ENCODE assay signal across 21 mouse cellular contexts in the genomic region with DNA sequence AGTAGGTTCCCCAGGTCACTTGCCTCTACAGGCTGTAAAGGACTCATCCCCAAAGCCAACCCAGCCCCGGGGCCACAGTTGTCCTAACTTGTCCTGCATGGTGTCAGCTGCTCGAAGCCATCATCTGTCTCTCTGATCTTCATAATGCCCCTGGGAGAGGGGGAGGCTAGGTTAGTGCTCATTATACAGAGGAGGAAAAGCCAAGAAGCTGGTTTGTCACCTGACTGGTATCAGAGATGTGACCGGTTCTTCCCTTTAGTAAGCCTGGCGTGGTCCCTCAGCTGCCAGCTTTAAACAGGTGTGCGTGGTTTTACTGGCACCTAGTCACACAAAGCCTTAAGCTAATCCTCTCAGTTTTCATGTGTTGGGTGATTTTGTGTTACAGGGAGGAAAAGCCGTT. TPM values are rescaled to one million over a fixed set of nuclear protein-coding genes. Genes with fewer than 3 reads are reported as not detected.
A peak's percentile ranks its signal among the peaks of the same experiment; 100 is the strongest.
DNase-seq lines count a peak whose midpoint lies in the region; ATAC-seq and TF ChIP-seq lines count a peak whose summit lies in the region.
"Had no signal": no experiment of that assay in that cellular context is flagged by ENCODE, and none has a peak within 500 bp of the region (broad histone marks: within the 10 kb centered on the region; RNA-seq: fewer than 3 reads in every experiment).

No protein-coding gene starts in this region.

- no peak overlapping the region for H3K4me3 ChIP-seq in limb, embryonic 13.5 days
- no peak overlapping the region for H3K4me3 ChIP-seq in limb, embryonic 10.5 days
- no peak overlapping the region for H3K4me3 ChIP-seq in embryonic facial prominence, embryonic 15.5 days (replicated peaks)
- H3K4me3 ChIP-seq in myocyte = no peak overlapping the region
- no peak overlapping the region for H3K4me3 ChIP-seq in heart, embryonic 12.5 days
- H3K4me3 ChIP-seq: embryonic facial prominence, embryonic 12.5 days; forebrain, embryonic 10.5 days; forebrain, embryonic 13.5 days; heart, embryonic 13.5 days; hindbrain, embryonic 12.5 days; hindbrain, embryonic 15.5 days had no signal

- no peak for TF ChIP-seq POLR2A in myocyte (IDR thresholded peaks at IDR 0.05; ENCODE audit: insufficient read length, low read depth)

- no peaks in the 10 kb centered on the region for H3K9me3 ChIP-seq in limb, embryonic 13.5 days
- H3K9me3 ChIP-seq in limb, embryonic 10.5 days (replicated peaks) = no peaks in the 10 kb centered on the region
- no peaks in the 10 kb centered on the region for H3K9me3 ChIP-seq in embryonic facial prominence, embryonic 15.5 days (replicated peaks)
- H3K9me3 ChIP-seq in heart, embryonic 12.5 days (replicated peaks) = no peaks in the 10 kb centered on the region
- H3K9me3 ChIP-seq: embryonic facial prominence, embryonic 12.5 days; forebrain, embryonic 10.5 days; forebrain, embryonic 13.5 days; heart, embryonic 13.5 days; hindbrain, embryonic 12.5 days; hindbrain, embryonic 15.5 days had no signal

- H3K4me1 ChIP-seq in limb, embryonic 13.5 days = peaks cover 10% of the 10 kb centered on the region; the same call in 1 of the 2 replicates
- H3K4me1 ChIP-seq in limb, embryonic 10.5 days = peaks cover 6% of the 10 kb centered on the region; the same call in 1 of the 2 replicates
- peaks cover 10% of the 10 kb centered on the region for H3K4me1 ChIP-seq in embryonic facial prominence, embryonic 15.5 days
- H3K4me1 ChIP-seq in heart, embryonic 12.5 days (replicated peaks) = peaks cover 5% of the 10 kb centered on the region
- H3K4me1 ChIP-seq: embryonic facial prominence, embryonic 12.5 days had no signal

- WGBS in limb, embryonic 13.5 days = 77% methylated on average over 6 of the region's 6 CpGs
- WGBS in limb, embryonic 10.5 days = 89% methylated on average over 6 of the region's 6 CpGs
- 60% methylated on average over 6 of the region's 6 CpGs for WGBS in embryonic facial prominence, embryonic 15.5 days
- WGBS in heart, embryonic 12.5 days = 87% methylated on average over 6 of the region's 6 CpGs

- DNase-seq in limb, embryonic 10.5 days (ENCODE audit: low spot score) = no peak
- DNase-seq in right cerebral cortex, postnatal 4 days = no peak
- DNase-seq: adrenal gland, postnatal 10 days; adrenal gland, postnatal 36 days; cerebellum, adult 18-20 months; cerebellum, adult 9-10 months; cerebellum, postnatal 14 days; gastrocnemius, postnatal 25 days; heart, adult 18-20 months had no signal

- H3K36me3 ChIP-seq in limb, embryonic 13.5 days = peaks cover 81% of the 10 kb centered on the region
- H3K36me3 ChIP-seq in limb, embryonic 10.5 days = peaks cover 92% of the 10 kb centered on the region
- H3K36me3 ChIP-seq in embryonic facial prominence, embryonic 15.5 days = peaks cover 39% of the 10 kb centered on the region
- H3K36me3 ChIP-seq in myocyte (ENCODE audit: control insufficient read depth, insufficient read depth) = peaks cover 57% of the 10 kb centered on the region
- 0 out of 2 replicates have a peak, but pooled peaks cover 3% of the 10 kb centered on the region for H3K36me3 ChIP-seq in heart, embryonic 12.5 days

- H3K4me2 ChIP-seq in limb, embryonic 13.5 days (replicated peaks) = no peak overlapping the region
- no peak overlapping the region for H3K4me2 ChIP-seq in embryonic facial prominence, embryonic 15.5 days (replicated peaks)
- peak overlapping the region; percentile 39 for H3K4me2 ChIP-seq in myocyte (ENCODE audit: low read depth)
- no peak overlapping the region for H3K4me2 ChIP-seq in heart, embryonic 12.5 days
- H3K4me2 ChIP-seq: embryonic facial prominence, embryonic 12.5 days; forebrain, embryonic 13.5 days; heart, embryonic 13.5 days; hindbrain, embryonic 12.5 days; hindbrain, embryonic 15.5 days had no signal

- peak; percentile 26; the same call in 1 of the 2 replicates for ATAC-seq in limb, embryonic 13.5 days (ENCODE audit: low FRiP score, low read depth)
- no peak for ATAC-seq in embryonic facial prominence, embryonic 15.5 days (ENCODE audit: insufficient number of reproducible peaks, low FRiP score, low TSS enrichment, low read depth)
- no peak for ATAC-seq in heart, embryonic 12.5 days (ENCODE audit: insufficient number of reproducible peaks, low FRiP score)
- ATAC-seq: forebrain, embryonic 13.5 days; forebrain, embryonic 16.5 days; Patski had no signal

- H3K27ac ChIP-seq in limb, embryonic 13.5 days = no peak overlapping the region
- no peak overlapping the region for H3K27ac ChIP-seq in limb, embryonic 10.5 days
- H3K27ac ChIP-seq in embryonic facial prominence, embryonic 15.5 days (replicated peaks) = 0 out of 2 replicates have a peak overlapping the region, but pooled peaks have one; percentile 11
- no peak overlapping the region for H3K27ac ChIP-seq in heart, embryonic 12.5 days (ENCODE audit: poor library complexity, severe bottlenecking)
- H3K27ac ChIP-seq: embryonic facial prominence, embryonic 12.5 days; forebrain, embryonic 10.5 days; forebrain, embryonic 13.5 days; heart, embryonic 13.5 days; hindbrain, embryonic 12.5 days; hindbrain, embryonic 15.5 days had no signal

- no peaks in the 10 kb centered on the region for H3K27me3 ChIP-seq in limb, embryonic 13.5 days
- no peaks in the 10 kb centered on the region for H3K27me3 ChIP-seq in limb, embryonic 10.5 days (ENCODE audit: low read depth, poor library complexity, severe bottlenecking)
- H3K27me3 ChIP-seq in embryonic facial prominence, embryonic 15.5 days = no peaks in the 10 kb centered on the region
- H3K27me3 ChIP-seq in myocyte (ENCODE audit: control insufficient read depth, insufficient read depth, insufficient read length) = no peaks in the 10 kb centered on the region
- H3K27me3 ChIP-seq in heart, embryonic 12.5 days (replicated peaks) = no peaks in the 10 kb centered on the region
- H3K27me3 ChIP-seq: embryonic facial prominence, embryonic 12.5 days; forebrain, embryonic 13.5 days; heart, embryonic 13.5 days; hindbrain, embryonic 12.5 days; hindbrain, embryonic 15.5 days; Patski had no signal

- H3K79me2 ChIP-seq in myocyte (ENCODE audit: control insufficient read depth, insufficient read depth) = peaks cover 43% of the 10 kb centered on the region

- no peak overlapping the region for H3K9ac ChIP-seq in limb, embryonic 13.5 days
- H3K9ac ChIP-seq in embryonic facial prominence, embryonic 15.5 days = no peak overlapping the region
- no peak overlapping the region for H3K9ac ChIP-seq in heart, embryonic 12.5 days
- H3K9ac ChIP-seq: embryonic facial prominence, embryonic 12.5 days; forebrain, embryonic 13.5 days; heart, embryonic 13.5 days; hindbrain, embryonic 12.5 days; hindbrain, embryonic 15.5 days had no signal

- no peak overlapping the region for H3ac ChIP-seq in myocyte (ENCODE audit: control insufficient read depth, insufficient read length)

TF ChIP-seq in myocyte, 11 proteins besides CTCF, POLR2A, EP300 and RAD21:
- TF ChIP-seq SRF (IDR thresholded peaks at IDR 0.05; ENCODE audit: control insufficient read depth, insufficient read length, low read depth) = peak; percentile 26
- no peak for TF ChIP-seq REST (IDR thresholded peaks at IDR 0.05; ENCODE audit: insufficient read depth, insufficient read length)
- TF ChIP-seq TCF12 (IDR thresholded peaks at IDR 0.05; ENCODE audit: insufficient read depth, poor library complexity, severe bottlenecking) = peak; percentile 89
- peak; percentile 94 to 97 (median 97) for TF ChIP-seq MYOD1 (IDR thresholded peaks at IDR 0.05; ENCODE audit: control insufficient read depth in 1 of 3, insufficient read length in 2 of 3, low read depth in 2 of 3)
- TF ChIP-seq E2F4 (IDR thresholded peaks at IDR 0.05; ENCODE audit: insufficient read depth) = no peak
- peak; percentile 24 for TF ChIP-seq TCF3 (IDR thresholded peaks at IDR 0.05; ENCODE audit: insufficient read length, low read depth)
- peak; percentile 4 to 76 (median 66) for TF ChIP-seq MYOG (IDR thresholded peaks at IDR 0.05; ENCODE audit: control insufficient read depth in 1 of 3, insufficient read depth in 1 of 3, insufficient read length in 2 of 3, low read depth in 2 of 3)
- peak; percentile 46 for TF ChIP-seq USF1 (IDR thresholded peaks at IDR 0.05; ENCODE audit: low read depth)

RNA-seq across cellular contexts. Expression of a gene that starts 12.3 kb away (rescaled TPM):
- polyA plus RNA-seq in limb, embryonic 13.5 days (2015; fragmentation: Nextera tagmentation; extraction: Ambion mirVana) = 42.5 and 43.6 TPM in 2 replicates
- 63.7 and 65.8 TPM in 2 replicates for polyA plus RNA-seq in limb, embryonic 10.5 days (2016; fragmentation: Nextera tagmentation; extraction: Ambion mirVana)
- 32.2 and 34.2 TPM in 2 replicates for polyA plus RNA-seq in embryonic facial prominence, embryonic 15.5 days (2015; fragmentation: Nextera tagmentation; extraction: Ambion mirVana)
- polyA plus RNA-seq in myocyte (2012; fragmentation: generic; extraction: Trizol) = 156 TPM
- polyA plus RNA-seq in heart, embryonic 12.5 days (2016; fragmentation: Nextera tagmentation; extraction: Ambion mirVana) = 10.3 and 11.7 TPM in 2 replicates

RNA-seq across cellular contexts. Expression of a gene that starts 50.4 kb away (rescaled TPM):
- polyA plus RNA-seq in limb, embryonic 13.5 days (2015; fragmentation: Nextera tagmentation; extraction: Ambion mirVana) = 159 and 167 TPM in 2 replicates
- 193 and 220 TPM in 2 replicates for polyA plus RNA-seq in limb, embryonic 10.5 days (2016; fragmentation: Nextera tagmentation; extraction: Ambion mirVana)
- polyA plus RNA-seq in embryonic facial prominence, embryonic 15.5 days (2015; fragmentation: Nextera tagmentation; extraction: Ambion mirVana) = 136 and 146 TPM in 2 replicates
- polyA plus RNA-seq in myocyte (2012; fragmentation: generic; extraction: Trizol) = 104 TPM
- polyA plus RNA-seq in heart, embryonic 12.5 days (2016; fragmentation: Nextera tagmentation; extraction: Ambion mirVana) = 152 and 154 TPM in 2 replicates
